Mouse (Mus musculus) embryonic facial prominence, embryonic 14.5 days (tissue): Measurements from ENCODE around the gene Scarf1. TPM values are rescaled to one million over a fixed set of nuclear protein-coding genes. Genes with fewer than 3 reads are reported as not detected.

Experiments used
- ATAC-seq: fragments of 200-750 bp; cut with Nextera tagmentation; 2 replicates; pipeline ENCODE4 v1.8.0; 2017; ENCODE audit warnings: low read depth, moderate number of reproducible peaks, moderate TSS enrichment
- DNase-seq: peaks from one replicate; pipeline ENCODE4 v3.0.0-alpha.2; 2015; ENCODE audit warnings: low spot score
- H3K27ac ChIP-seq: fragments of 300-500 bp; sonication (generic); replicated peaks from 2 replicates; pipeline ENCODE4 v1.5.1; 2014; ENCODE audit warnings: low read depth, mild to moderate bottlenecking, low read length, moderate library complexity
- H3K27me3 ChIP-seq: fragments of 300-500 bp; sonication (generic); replicated peaks from 2 replicates; pipeline ENCODE4 v1.6.1; 2014; ENCODE audit warnings: low read length; ENCODE audit not compliant: control insufficient read depth, insufficient read depth
- H3K36me3 ChIP-seq: fragments of 300-500 bp; sonication (generic); 2 replicates; pipeline ENCODE4 v1.6.1; 2014; ENCODE audit warnings: low read length, mixed read lengths; ENCODE audit not compliant: control insufficient read depth, insufficient read depth
- H3K4me1 ChIP-seq: fragments of 300-500 bp; sonication (generic); 2 replicates; pipeline ENCODE4 v1.6.1; 2014; ENCODE audit warnings: antibody characterized with exemption, low read length; ENCODE audit not compliant: control insufficient read depth, insufficient read depth
- H3K4me2 ChIP-seq: fragments of 300-500 bp; sonication (generic); 2 replicates; pipeline ENCODE4 v1.6.1; 2014; ENCODE audit warnings: low read depth, mild to moderate bottlenecking, low read length, moderate library complexity, mixed read lengths
- H3K4me3 ChIP-seq: fragments of 300-500 bp; sonication (generic); 2 replicates; pipeline ENCODE4 v1.5.1; 2014; ENCODE audit warnings: low read depth, mild to moderate bottlenecking, low read length
- H3K9ac ChIP-seq: fragments of 300-500 bp; sonication (generic); 2 replicates; pipeline ENCODE4 v1.6.1; 2014; ENCODE audit warnings: low read depth, mild to moderate bottlenecking, low read length, moderate library complexity, mixed read lengths
- H3K9me3 ChIP-seq: fragments of 300-500 bp; sonication (generic); 2 replicates; pipeline ENCODE4 v1.6.1; 2016; ENCODE audit warnings: low read length; ENCODE audit not compliant: control insufficient read depth
- WGBS: fragments of 180-500 bp; shearing (Covaris S2); extraction: QIAGEN DNeasy Blood & Tissue Kit; methylation state at CpG from one replicate; pipeline ENCODE4 v1.1.7; 2014; 5-methylcytosine and 5-hydroxymethylcytosine counted together
- polyA plus RNA-seq: library from polyadenylated mRNA; unstranded; fragments of >200 nt; fragmentation: Nextera tagmentation; extraction: Ambion mirVana; gene quantifications from 2 replicates; pipeline ENCODE4 v1.2.1, GENCODE M21; 2014

The Scarf1 gene
- polyA plus RNA-seq, 1 experiment from 2014 or later: 6.9 TPM

DNA sequence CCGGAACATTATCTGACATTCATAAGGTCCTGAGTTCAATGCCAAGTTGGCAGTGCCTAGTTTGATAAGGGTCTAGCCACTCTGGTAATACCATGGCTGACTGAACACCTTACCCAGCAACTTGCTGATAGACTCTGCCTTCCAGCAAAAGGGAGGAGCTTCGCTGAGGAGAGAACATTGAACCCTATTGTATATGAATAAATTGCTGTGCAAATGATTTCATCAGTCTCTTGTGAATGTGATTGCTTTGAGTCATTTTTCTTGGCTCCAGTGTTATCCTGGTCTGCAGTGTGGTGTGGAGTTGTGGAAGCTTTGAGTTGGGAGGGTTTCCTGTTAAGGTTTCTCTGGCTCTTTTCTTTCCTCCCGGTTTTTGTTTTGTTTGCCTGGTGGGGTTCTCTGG, 42.7 kb upstream of the Scarf1 start:
- Histone ChIP-seq H3K4me3 (no peak overlapping the region), H3K27me3 (no peaks in the 10 kb centered on the region), H3K4me2 (no peak overlapping the region), H3K9me3 (no peaks in the 10 kb centered on the region), H3K36me3 (peaks cover 7% of the 10 kb centered on the region), H3K27ac (no peak overlapping the region), H3K4me1 (peaks cover 4% of the 10 kb centered on the region; the same call in 1 of the 2 replicates), H3K9ac (no peak overlapping the region)
- DNase-seq (no peak), ATAC-seq (no peak)
- WGBS: 76% methylated on average over 3 of the region's 3 CpGs

DNA sequence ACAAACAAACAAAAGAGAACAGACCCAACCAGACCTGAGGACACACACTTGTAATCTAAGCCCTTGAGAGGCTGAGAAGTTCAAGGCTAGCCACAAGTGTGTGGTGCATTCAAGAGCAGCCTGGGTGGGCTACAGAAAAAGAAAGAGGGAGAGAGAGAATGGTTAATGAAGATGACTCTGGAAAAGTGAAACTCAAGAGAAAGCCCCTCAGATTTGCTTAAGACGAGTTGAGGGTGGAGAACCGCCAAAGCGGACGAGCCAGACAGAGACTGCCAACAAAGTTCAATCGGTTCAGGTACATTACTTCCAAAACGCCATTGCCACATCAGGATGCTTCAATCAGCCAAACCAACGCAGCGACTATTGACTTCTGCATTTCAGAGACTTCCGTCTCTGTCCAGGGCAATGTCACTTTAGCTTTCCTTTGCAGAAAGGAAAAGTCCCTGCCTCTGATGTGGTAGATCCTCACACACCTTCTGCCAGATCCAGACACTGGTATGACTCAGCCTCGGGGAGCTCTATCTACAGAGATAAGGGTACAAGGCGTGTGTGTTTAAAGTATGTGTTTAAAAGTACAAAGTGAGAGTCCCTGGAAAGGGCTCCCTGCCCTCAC, 40.8 kb upstream of the Scarf1 start:
- DNase-seq (no peak), ATAC-seq (no peak)
- WGBS: 84% methylated on average over 11 of the region's 11 CpGs
- H3K9ac ChIP-seq: no peak overlapping the region
- no peak overlapping the region for H3K27ac ChIP-seq
- no peak overlapping the region for H3K4me2 ChIP-seq
- H3K36me3 ChIP-seq: no peaks in the 10 kb centered on the region
- H3K9me3 ChIP-seq: no peaks in the 10 kb centered on the region
- H3K4me1 ChIP-seq: peaks cover 2% of the 10 kb centered on the region; the same call in 1 of the 2 replicates
- no peak overlapping the region for H3K4me3 ChIP-seq
- H3K27me3 ChIP-seq: no peaks in the 10 kb centered on the region

DNA sequence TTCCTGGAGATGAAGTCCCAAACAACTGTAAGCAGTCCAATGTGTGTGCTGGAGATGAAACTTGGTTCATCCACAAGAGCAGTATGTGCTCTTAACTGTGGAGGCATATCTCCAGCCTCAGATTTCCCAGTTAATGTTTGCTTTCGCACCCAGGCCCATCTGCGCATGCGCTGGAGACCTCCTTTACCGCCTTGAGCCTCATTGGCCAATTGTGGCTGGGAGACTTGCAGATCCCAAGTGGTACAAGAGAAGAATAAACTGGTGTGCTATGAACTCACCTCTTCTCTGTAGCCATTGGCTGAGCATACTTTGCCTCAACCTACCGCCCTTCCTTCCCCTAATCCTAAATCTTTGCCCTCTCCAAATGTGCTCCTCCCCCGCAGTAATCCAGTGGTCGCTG, 40.0 kb upstream of the Scarf1 start:
- H3K9ac ChIP-seq: no peak overlapping the region
- no peaks in the 10 kb centered on the region for H3K4me1 ChIP-seq
- 71% methylated on average over 7 of the region's 7 CpGs for WGBS
- no peaks in the 10 kb centered on the region for H3K9me3 ChIP-seq
- H3K4me2 ChIP-seq: no peak overlapping the region
- H3K27me3 ChIP-seq: no peaks in the 10 kb centered on the region
- H3K27ac ChIP-seq: no peak overlapping the region
- no peak for ATAC-seq
- H3K36me3 ChIP-seq: no peaks in the 10 kb centered on the region
- DNase-seq: no peak
- no peak overlapping the region for H3K4me3 ChIP-seq

DNA sequence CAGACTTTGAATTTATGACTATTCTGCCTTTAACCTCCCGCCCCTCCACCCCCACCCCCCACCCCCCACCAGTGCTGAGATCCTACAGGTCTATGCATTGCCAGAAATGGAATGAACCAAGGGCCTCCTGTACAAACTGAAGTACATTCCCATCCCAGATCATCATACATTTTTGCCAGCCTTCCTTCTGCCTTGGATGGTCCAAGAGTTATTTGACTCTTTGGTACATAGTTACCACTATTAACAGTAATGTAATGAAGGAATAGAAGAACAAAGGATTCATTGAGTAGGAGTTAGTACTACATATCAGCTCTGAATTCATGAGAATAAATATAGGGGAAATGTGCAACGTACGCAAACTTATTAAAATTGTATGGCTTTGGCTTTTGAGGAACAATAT, 27.1 kb upstream of the Scarf1 start:
- Histone ChIP-seq H3K4me1 (peaks cover 7% of the 10 kb centered on the region), H3K4me3 (peak overlapping the region; percentile 95), H3K36me3 (peaks cover 25% of the 10 kb centered on the region), H3K4me2 (peak overlapping the region; percentile 45), H3K27ac (no peak overlapping the region; the same call in 1 of the 2 replicates), H3K9me3 (no peaks in the 10 kb centered on the region), H3K9ac (no peak overlapping the region), H3K27me3 (no peaks in the 10 kb centered on the region)
- DNase-seq: no peak
- 28% methylated on average over 3 of the region's 3 CpGs for WGBS
- ATAC-seq: no peak

DNA sequence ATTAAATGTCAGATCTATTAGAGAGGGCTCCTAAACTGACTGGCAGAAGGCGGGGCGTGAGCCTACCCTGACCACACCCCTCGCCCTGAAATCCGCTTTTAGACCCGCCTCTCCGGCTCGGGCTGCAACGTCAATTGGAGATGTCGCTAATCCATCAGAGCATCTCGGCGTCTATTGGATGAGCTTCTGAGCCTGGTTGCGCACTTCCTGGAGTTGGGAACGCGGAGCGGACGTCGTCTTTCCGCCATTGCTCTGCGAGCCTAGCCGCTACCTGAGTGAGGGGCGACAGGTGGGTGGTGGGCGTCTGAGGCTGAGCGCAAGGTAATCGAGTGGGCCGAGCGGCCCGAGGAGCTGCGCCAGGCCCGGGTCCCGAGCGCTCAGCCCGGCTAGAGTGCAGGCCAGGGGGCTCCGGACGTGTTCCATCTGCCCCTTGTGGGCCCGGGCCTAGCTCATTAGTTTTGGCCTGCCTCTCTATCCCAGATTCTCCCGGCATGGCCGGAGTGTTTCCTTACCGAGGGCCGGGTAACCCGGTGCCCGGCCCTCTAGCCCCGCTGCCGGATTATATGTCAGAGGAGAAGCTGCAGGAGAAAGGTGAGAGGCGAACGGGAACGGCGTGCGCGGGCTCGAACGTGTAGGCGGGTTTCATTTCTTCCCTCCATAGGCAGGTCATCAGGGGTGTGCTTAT, 26.6 kb upstream of the Scarf1 start, which contains the start of gene Prpf8:
Prpf8 (plus strand) TSS at position 216 of the 685 bp plus-strand sequence.
- Histone ChIP-seq H3K27ac (peak within 1 kb of the TSS; percentile 83), H3K36me3 (peaks cover 31% of the 10 kb centered on the region), H3K9me3 (no peaks in the 10 kb centered on the region), H3K4me3 (peak within 1 kb of the TSS; percentile 95), H3K4me2 (peak within 1 kb of the TSS; percentile 78), H3K4me1 (peaks cover 7% of the 10 kb centered on the region), H3K9ac (peak within 1 kb of the TSS; percentile 97), H3K27me3 (no peaks in the 10 kb centered on the region)
- peak; percentile 99 for DNase-seq
- under 1% methylated on average over 51 of the region's 52 CpGs for WGBS
- peak; percentile 100 for ATAC-seq

DNA sequence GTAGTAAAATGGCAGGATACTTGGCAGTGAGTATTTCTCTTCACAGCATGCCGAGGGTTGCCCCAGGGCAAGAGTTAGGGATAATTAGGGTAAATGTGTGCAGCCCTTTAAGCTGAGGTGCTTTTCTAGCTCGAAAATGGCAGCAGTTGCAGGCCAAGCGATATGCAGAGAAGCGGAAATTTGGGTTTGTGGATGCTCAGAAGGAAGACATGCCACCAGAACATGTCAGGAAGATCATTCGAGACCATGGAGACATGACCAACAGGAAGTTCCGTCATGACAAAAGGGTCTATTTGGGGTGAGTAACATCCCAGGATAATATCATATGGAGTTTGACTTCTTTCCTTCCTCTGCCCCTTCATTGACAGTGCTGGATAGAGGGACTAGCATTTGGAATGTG, 25.8 kb upstream of the Scarf1 start:
- Histone ChIP-seq H3K4me1 (peaks cover 7% of the 10 kb centered on the region), H3K36me3 (peaks cover 38% of the 10 kb centered on the region), H3K27ac (no peak overlapping the region; the same call in 1 of the 2 replicates), H3K9me3 (no peaks in the 10 kb centered on the region), H3K4me2 (peak overlapping the region; percentile 78), H3K4me3 (peak overlapping the region; percentile 95), H3K9ac (peak overlapping the region; percentile 97), H3K27me3 (no peaks in the 10 kb centered on the region)
- 32% methylated on average over 6 of the region's 6 CpGs for WGBS
- no peak for DNase-seq
- no peak for ATAC-seq

DNA sequence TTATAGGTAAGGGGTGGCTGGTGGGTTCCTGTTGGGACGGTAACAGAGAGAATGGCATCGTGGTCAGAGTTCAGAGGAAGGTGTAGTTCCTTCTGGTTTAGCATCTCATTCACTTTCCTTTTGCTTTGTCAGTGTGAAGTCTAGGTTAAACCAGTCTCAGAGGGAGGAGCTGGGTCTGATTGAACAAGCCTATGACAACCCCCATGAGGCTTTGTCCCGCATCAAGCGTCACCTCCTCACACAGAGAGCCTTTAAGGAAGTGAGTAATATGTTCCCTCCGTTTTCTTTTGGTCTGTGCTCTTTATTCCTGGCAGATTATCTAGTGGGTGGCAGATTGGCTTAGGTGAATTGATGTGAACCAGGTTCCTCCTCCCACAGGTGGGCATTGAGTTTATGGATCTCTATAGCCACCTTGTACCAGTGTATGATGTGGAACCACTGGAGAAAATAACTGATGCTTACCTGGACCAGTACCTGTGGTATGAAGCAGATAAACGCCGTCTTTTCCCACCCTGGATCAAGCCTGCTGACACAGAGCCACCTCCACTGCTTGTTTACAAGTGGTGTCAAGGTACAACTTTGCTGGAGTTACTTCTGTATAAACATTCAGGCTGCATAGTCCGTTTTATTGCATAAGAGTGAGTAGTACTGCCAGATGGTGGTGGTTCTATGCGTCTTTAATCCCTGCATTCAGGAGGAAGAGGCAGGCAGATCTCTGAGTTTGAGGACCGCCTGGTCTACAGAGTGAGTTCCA, 18.9 kb upstream of the Scarf1 start:
- ATAC-seq: no peak
- no peaks in the 10 kb centered on the region for H3K27me3 ChIP-seq
- H3K27ac ChIP-seq: no peak overlapping the region
- no peaks in the 10 kb centered on the region for H3K4me1 ChIP-seq
- WGBS: 94% methylated on average over 10 of the region's 10 CpGs
- no peak overlapping the region for H3K4me2 ChIP-seq
- H3K9me3 ChIP-seq: no peaks in the 10 kb centered on the region
- no peak overlapping the region for H3K9ac ChIP-seq
- peaks cover 100% of the 10 kb centered on the region for H3K36me3 ChIP-seq
- no peak overlapping the region for H3K4me3 ChIP-seq
- no peak for DNase-seq

DNA sequence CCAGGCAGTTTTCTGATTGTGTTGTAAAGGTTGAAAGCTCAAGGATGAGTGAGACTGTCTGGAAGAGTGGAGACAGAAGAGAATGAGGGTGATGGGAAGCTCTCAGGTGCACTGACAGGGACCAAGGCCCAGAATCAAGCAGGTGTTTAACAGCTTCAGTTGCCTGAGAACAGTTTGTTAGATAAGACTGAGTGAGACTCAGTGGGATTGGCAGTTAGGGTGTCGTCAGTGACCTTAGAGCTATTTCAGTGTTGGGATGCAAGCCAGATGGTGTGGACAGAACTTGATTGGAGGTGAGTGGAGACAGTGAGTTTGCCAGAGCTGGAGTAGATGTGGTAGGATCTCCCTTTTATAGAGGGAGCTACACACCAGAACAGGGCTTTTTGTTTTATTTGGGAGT, 15.2 kb upstream of the Scarf1 start:
- Histone ChIP-seq H3K27me3 (no peaks in the 10 kb centered on the region), H3K9ac (no peak overlapping the region), H3K4me2 (no peak overlapping the region), H3K36me3 (peaks cover 100% of the 10 kb centered on the region), H3K4me1 (no peaks in the 10 kb centered on the region), H3K4me3 (no peak overlapping the region), H3K9me3 (no peaks in the 10 kb centered on the region), H3K27ac (no peak overlapping the region)
- DNase-seq: no peak
- 83% methylated on average over 1 of the region's 1 CpGs for WGBS
- ATAC-seq: no peak
